In genomic region chr6:113920466-113920865, GRCm38 (mm10) we compare ENCODE assay signal across 16 mouse cellular contexts.
"Had no signal": no experiment of that assay in that cellular context is flagged by ENCODE, and none has a peak within 500 bp of the region (broad histone marks: within the 10 kb centered on the region; RNA-seq: fewer than 3 reads in every experiment).

No protein-coding gene starts in this region.

- DNase-seq: cerebellum, adult 2 months; cerebellum, adult 9-11 months; cerebellum, postnatal 36 days; forebrain, postnatal 0 days; gastrocnemius, adult 2 months; gastrocnemius, postnatal 10 days; gastrocnemius, postnatal 14 days; gastrocnemius, postnatal 25 days; gastrocnemius, postnatal 36 days; heart, adult 11 months; heart, adult 18-20 months; heart, adult 2 months had no signal

- ATAC-seq: forebrain, embryonic 13.5 days; forebrain, embryonic 14.5 days; forebrain, embryonic 15.5 days; forebrain, embryonic 16.5 days; forebrain, postnatal 0 days had no signal
